In the genomic region with DNA sequence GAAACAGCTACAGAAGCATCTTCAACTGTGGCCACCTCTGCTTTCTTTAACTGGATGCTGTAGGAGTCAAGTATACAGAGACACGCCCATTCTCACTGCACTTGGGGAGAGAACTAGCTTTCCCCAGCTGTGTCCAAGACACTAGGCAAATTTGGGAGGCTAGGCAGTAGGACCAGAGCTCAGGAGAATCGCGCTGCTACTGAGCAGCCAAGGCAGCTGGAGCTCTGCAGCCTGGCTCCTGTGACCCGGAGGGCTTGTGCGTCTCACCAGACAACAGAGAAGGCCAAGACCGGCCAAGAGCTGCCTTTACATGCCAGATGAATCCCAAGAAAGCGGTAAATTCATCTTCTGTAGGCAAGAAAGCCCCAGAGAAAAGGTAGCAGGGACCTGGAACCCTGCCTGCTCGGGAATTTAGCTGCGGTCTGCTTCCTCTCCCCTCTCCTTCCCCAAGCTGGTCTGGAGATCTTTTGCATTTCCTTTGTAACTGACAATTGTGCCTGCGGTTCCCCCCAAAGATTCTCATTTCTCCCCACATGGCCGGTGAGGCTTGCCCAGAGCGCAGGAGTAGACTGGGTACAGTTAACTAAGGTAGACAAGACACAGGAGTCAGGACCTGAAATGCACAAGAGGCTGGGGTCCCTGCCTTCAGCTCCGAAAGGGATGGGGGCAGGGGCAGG, we compare ENCODE assay signal across 10 mouse cellular contexts. TPM values are rescaled to one million over a fixed set of nuclear protein-coding genes. Genes with fewer than 3 reads are reported as not detected.
A peak's percentile ranks its signal among the peaks of the same experiment; 100 is the strongest.
DNase-seq lines count a peak whose midpoint lies in the region; ATAC-seq and TF ChIP-seq lines count a peak whose summit lies in the region.
"Had no signal": no experiment of that assay in that cellular context is flagged by ENCODE, and none has a peak within 500 bp of the region (broad histone marks: within the 10 kb centered on the region; RNA-seq: fewer than 3 reads in every experiment).

No protein-coding gene starts in this region.

- peak overlapping the region; percentile 67 for H3K4me2 ChIP-seq in liver, embryonic 11.5 days
- no peak overlapping the region for H3K4me2 ChIP-seq in liver, postnatal 0 days (ENCODE audit: low read depth, low read length)
- H3K4me2 ChIP-seq in hindbrain, postnatal 0 days (ENCODE audit: low read depth, low read length): peak overlapping the region; percentile 71
- peak overlapping the region; percentile 49; the same call in 1 of the 2 replicates for H3K4me2 ChIP-seq in neural tube, embryonic 14.5 days (ENCODE audit: low read depth, low read length)

- no peak overlapping the region for H3K27ac ChIP-seq in liver, embryonic 11.5 days (ENCODE audit: low read depth, low read length)
- H3K27ac ChIP-seq in liver, postnatal 0 days (ENCODE audit: low read depth): no peak overlapping the region
- H3K27ac ChIP-seq in embryonic fibroblast, embryonic 13.5 days (ENCODE audit: insufficient read depth, low read length): peak overlapping the region; percentile 66
- H3K27ac ChIP-seq in hindbrain, postnatal 0 days: no peak overlapping the region
- no peak overlapping the region for H3K27ac ChIP-seq in neural tube, embryonic 14.5 days (ENCODE audit: low read depth, low read length)

- no peaks in the 10 kb centered on the region for H3K36me3 ChIP-seq in liver, embryonic 11.5 days (ENCODE audit: control insufficient read depth, insufficient read depth, low read length)
- H3K36me3 ChIP-seq in liver, postnatal 0 days (replicated peaks; ENCODE audit: insufficient read depth, low read length): no peaks in the 10 kb centered on the region
- H3K36me3 ChIP-seq in hindbrain, postnatal 0 days (ENCODE audit: insufficient read depth, low read length): no peaks in the 10 kb centered on the region
- no peaks in the 10 kb centered on the region for H3K36me3 ChIP-seq in neural tube, embryonic 14.5 days (ENCODE audit: control insufficient read depth, insufficient read depth, low read length)

- TF ChIP-seq EP300 in liver, postnatal 0 days (IDR thresholded peaks at IDR 0.05; ENCODE audit: low read depth): no peak

- H3K9ac ChIP-seq in liver, embryonic 11.5 days (ENCODE audit: low read depth, low read length): no peak overlapping the region
- H3K9ac ChIP-seq in liver, postnatal 0 days (replicated peaks): no peak overlapping the region
- H3K9ac ChIP-seq in hindbrain, postnatal 0 days (replicated peaks; ENCODE audit: low read length): no peak overlapping the region
- no peak overlapping the region for H3K9ac ChIP-seq in neural tube, embryonic 14.5 days (replicated peaks; ENCODE audit: low read depth, low read length)

- H3K9me3 ChIP-seq in liver, embryonic 11.5 days (ENCODE audit: control insufficient read depth, low read length): no peaks in the 10 kb centered on the region
- H3K9me3 ChIP-seq in liver, postnatal 0 days (ENCODE audit: low read length): no peaks in the 10 kb centered on the region
- no peaks in the 10 kb centered on the region for H3K9me3 ChIP-seq in hindbrain, postnatal 0 days (ENCODE audit: low read length)
- H3K9me3 ChIP-seq in neural tube, embryonic 14.5 days (ENCODE audit: control insufficient read depth, low read length): no peaks in the 10 kb centered on the region

- no peak for TF ChIP-seq CTCF in liver, postnatal 0 days (IDR thresholded peaks at IDR 0.05; ENCODE audit: low read depth)
- TF ChIP-seq CTCF in embryonic fibroblast, embryonic 13.5 days (IDR thresholded peaks at IDR 0.05; ENCODE audit: borderline replicate concordance, insufficient read depth, low read length): no peak
- TF ChIP-seq CTCF in hindbrain, postnatal 0 days (IDR thresholded peaks at IDR 0.05; ENCODE audit: low read depth): no peak

- H3K4me3 ChIP-seq in liver, embryonic 11.5 days (ENCODE audit: low read depth, low read length): no peak overlapping the region
- no peak overlapping the region for H3K4me3 ChIP-seq in liver, postnatal 0 days (ENCODE audit: low read depth, low read length)
- H3K4me3 ChIP-seq in embryonic fibroblast, embryonic 13.5 days (ENCODE audit: insufficient read depth, low read length): no peak overlapping the region; the same call in 1 of the 2 replicates
- H3K4me3 ChIP-seq in hindbrain, postnatal 0 days (ENCODE audit: low read length): no peak overlapping the region
- H3K4me3 ChIP-seq in neural tube, embryonic 14.5 days (ENCODE audit: low read depth, low read length): no peak overlapping the region; the same call in 1 of the 2 replicates

- peak; percentile 55 for TF ChIP-seq POLR2A in embryonic fibroblast, embryonic 13.5 days (IDR thresholded peaks at IDR 0.05; ENCODE audit: low read depth, low read length)

- no peak for DNase-seq in liver, embryonic 11.5 days (ENCODE audit: low spot score)
- no peak for DNase-seq in liver, postnatal 0 days
- DNase-seq in hindbrain, postnatal 0 days (ENCODE audit: low spot score): no peak
- DNase-seq in adrenal gland, adult 18-20 months (ENCODE audit: low spot score in 2 of 2): no peak
- no peak for DNase-seq in adrenal gland, adult 8-10 months
- DNase-seq in ovary, adult 18-20 months (ENCODE audit: low spot score): no peak
- DNase-seq: cerebellum, postnatal 36 days had no signal

- ATAC-seq in liver, embryonic 11.5 days (replicated peaks; ENCODE audit: low FRiP score): no peak
- no peak for ATAC-seq in liver, postnatal 0 days
- ATAC-seq in hindbrain, postnatal 0 days: no peak
- ATAC-seq in neural tube, embryonic 14.5 days (ENCODE audit: low read depth): no peak
- ATAC-seq: Patski had no signal

- peaks cover 19% of the 10 kb centered on the region for H3K27me3 ChIP-seq in liver, embryonic 11.5 days (replicated peaks; ENCODE audit: control insufficient read depth, insufficient read depth, low read length)
- H3K27me3 ChIP-seq in liver, postnatal 0 days (ENCODE audit: insufficient read depth, low read length): peaks cover 25% of the 10 kb centered on the region
- no peaks in the 10 kb centered on the region for H3K27me3 ChIP-seq in hindbrain, postnatal 0 days (ENCODE audit: insufficient read depth, low read length)
- H3K27me3 ChIP-seq in neural tube, embryonic 14.5 days (ENCODE audit: control insufficient read depth, insufficient read depth, low read length): peaks cover 3% of the 10 kb centered on the region; the same call in 1 of the 2 replicates
- H3K27me3 ChIP-seq: Patski had no signal

- WGBS in liver, embryonic 11.5 days: 23% methylated on average over 13 of the region's 13 CpGs
- 20% methylated on average over 13 of the region's 13 CpGs for WGBS in liver, postnatal 0 days (ENCODE audit: insufficient replicate concordance)
- 30% methylated on average over 13 of the region's 13 CpGs for WGBS in hindbrain, postnatal 0 days
- WGBS in neural tube, embryonic 14.5 days: 29% methylated on average over 13 of the region's 13 CpGs

- no peaks in the 10 kb centered on the region for H3K4me1 ChIP-seq in liver, embryonic 11.5 days (replicated peaks; ENCODE audit: control insufficient read depth, insufficient read depth, low read length)
- H3K4me1 ChIP-seq in liver, postnatal 0 days (ENCODE audit: insufficient read depth): no peaks in the 10 kb centered on the region; the same call in 1 of the 2 replicates
- peaks cover 10% of the 10 kb centered on the region for H3K4me1 ChIP-seq in embryonic fibroblast, embryonic 13.5 days (ENCODE audit: control insufficient read depth, insufficient read depth, low read length)
- H3K4me1 ChIP-seq in hindbrain, postnatal 0 days (ENCODE audit: insufficient read depth, low read length): peaks cover 20% of the 10 kb centered on the region
- no peaks in the 10 kb centered on the region for H3K4me1 ChIP-seq in neural tube, embryonic 14.5 days (ENCODE audit: control insufficient read depth, insufficient read depth, low read length)

RNA-seq across cellular contexts. Expression of a gene that starts 0.8 kb away (rescaled TPM):
- polyA plus RNA-seq in liver, embryonic 11.5 days (2014; fragmentation: Nextera tagmentation; extraction: Ambion mirVana): 15.5 and 18.0 TPM in 2 replicates
- polyA plus RNA-seq in liver, postnatal 0 days (2015; fragmentation: Nextera tagmentation; extraction: Ambion mirVana): 1.3 and 1.4 TPM in 2 replicates
- polyA plus RNA-seq in embryonic fibroblast, embryonic 13.5 days (2011; ENCODE audit: insufficient read length, low read depth, missing spikeins): 122 and 143 TPM in 2 replicates
- 8.6 and 8.9 TPM in 2 replicates for total RNA-seq in hindbrain, postnatal 0 days (2014; rRNA removed)
- polyA plus RNA-seq in hindbrain, postnatal 0 days (2015; fragmentation: Nextera tagmentation; extraction: Ambion mirVana): 8.5 and 9.4 TPM in 2 replicates
- 5.9 and 12.8 TPM in 2 replicates for polyA plus RNA-seq in neural tube, embryonic 14.5 days (2014; fragmentation: Nextera tagmentation; extraction: Ambion mirVana)
- total RNA-seq in adrenal gland, adult 18-20 months (2021): 10 to 100 TPM in 1 of 2 experiments, 1 to 10 TPM in 1; 9.7 to 14.1 TPM
- 10 to 100 TPM; 11.2 to 20.9 (median 14.8) TPM for total RNA-seq in adrenal gland, adult 8-10 months (2022)
